Mouse (Mus musculus) testis, adult 2 months (tissue): ENCODE results near the gene Cars2.

Experiments
- CTCF ChIP-seq: fragments of 200-500 bp; IDR thresholded peaks from 2 replicates; pipeline ENCODE4 v1.5.1; 2012; ENCODE audit warnings: low read depth, mild to moderate bottlenecking, inconsistent platforms, low read length, moderate library complexity; ENCODE audit not compliant: control insufficient read depth, insufficient read depth, insufficient replicate concordance
- POLR2A ChIP-seq: fragments of 200-500 bp; IDR thresholded peaks from 2 replicates; pipeline ENCODE4 v1.6.1; 2012; ENCODE audit warnings: low read depth, mild to moderate bottlenecking, inconsistent platforms, low read length, moderate library complexity; ENCODE audit not compliant: control insufficient read depth

DNA sequence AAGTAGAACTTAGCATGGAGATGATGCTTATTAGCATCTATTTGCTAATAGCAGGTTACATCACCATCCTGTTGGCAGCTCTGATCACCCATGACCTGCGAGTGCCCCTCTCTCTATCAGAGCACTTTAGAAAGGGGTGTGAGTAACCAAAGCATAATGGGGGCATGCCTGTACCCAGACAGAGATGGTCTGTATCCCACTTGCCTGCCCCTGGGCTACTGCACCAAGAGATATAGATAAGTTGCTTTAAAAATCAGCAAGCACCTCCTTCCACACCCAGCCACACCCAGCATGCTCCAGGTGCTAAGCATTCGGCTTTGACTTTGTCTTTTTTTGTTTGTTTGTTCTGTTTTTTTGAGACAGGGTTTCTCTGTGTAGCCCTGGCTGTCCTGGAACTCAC, 74.7 kb downstream of the Cars2 start:
- TF ChIP-seq POLR2A (no peak), CTCF (no peak)
